Mouse (Mus musculus): ENCODE data around the gene Dnajc3. TPM values are rescaled to one million over a fixed set of nuclear protein-coding genes. Genes with fewer than 3 reads are reported as not detected.

Dnajc3 gene
- polyA plus RNA-seq, 1 experiment from 2014 or later: 32.8 TPM

DNA sequence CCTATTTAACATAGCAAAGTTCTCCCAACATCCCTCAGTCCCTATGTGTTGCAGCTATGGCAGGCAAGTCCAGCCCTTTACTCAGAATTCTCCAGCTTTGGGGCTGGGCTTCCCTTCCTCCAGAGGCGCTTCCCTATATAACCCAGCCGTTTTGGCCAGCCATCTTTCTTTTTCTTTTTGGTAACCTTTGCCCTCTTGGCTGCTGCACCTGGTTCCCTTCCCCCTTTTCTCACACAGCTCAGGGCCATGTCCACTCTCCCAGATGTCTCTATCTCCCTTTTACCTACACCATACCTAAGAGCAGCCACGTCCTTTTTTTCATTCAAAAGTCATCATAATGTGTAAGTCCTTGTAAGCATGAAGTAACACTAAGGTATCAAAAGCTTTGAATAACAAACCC lies 1.5 kb upstream of the Dnajc3 start:
- Histone ChIP-seq H3K4me1 (ENCODE audit: control insufficient read depth, insufficient read depth, low read length) (peaks cover 15% of the 10 kb centered on the region), H3K4me2 (no peak overlapping the region), H3K27ac (ENCODE audit: low read depth, low read length) (no peak overlapping the region), H3K36me3 (ENCODE audit: control insufficient read depth, insufficient read depth, low read length) (no peaks in the 10 kb centered on the region), H3K9me3 (replicated peaks; ENCODE audit: control insufficient read depth, low read length) (no peaks in the 10 kb centered on the region), H3K9ac (ENCODE audit: low read depth, low read length) (no peak overlapping the region), H3K27me3 (ENCODE audit: control insufficient read depth, insufficient read depth, low read length) (no peaks in the 10 kb centered on the region), H3K4me3 (ENCODE audit: low read depth, low read length) (no peak overlapping the region)
- ATAC-seq (replicated peaks; ENCODE audit: insufficient number of reproducible peaks, low FRiP score, low TSS enrichment): no peak
- WGBS (ENCODE audit: insufficient replicate concordance): 56% methylated on average over 3 of the region's 3 CpGs

DNA sequence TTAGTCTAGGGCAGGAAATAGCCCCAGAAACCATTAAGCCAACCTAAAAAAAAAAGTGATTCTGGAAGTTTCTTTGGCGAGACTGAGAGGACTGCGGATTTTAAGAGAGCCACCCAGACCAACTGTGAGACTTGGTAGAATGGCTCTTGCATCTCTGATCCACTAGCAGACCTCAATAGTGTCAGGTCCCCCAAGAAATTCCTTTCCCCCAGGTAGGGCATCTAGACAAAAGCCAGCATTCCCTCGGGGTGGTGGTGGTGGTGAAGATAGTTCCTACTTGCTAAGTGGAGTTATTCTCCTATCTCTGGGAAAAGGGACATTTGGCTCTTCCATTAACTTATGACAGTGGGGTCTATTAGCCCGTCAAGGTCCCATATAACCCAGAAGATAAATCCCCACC lies 824 bp upstream of the Dnajc3 start:
- WGBS (ENCODE audit: insufficient replicate concordance): 26% methylated on average over 4 of the region's 4 CpGs

DNA sequence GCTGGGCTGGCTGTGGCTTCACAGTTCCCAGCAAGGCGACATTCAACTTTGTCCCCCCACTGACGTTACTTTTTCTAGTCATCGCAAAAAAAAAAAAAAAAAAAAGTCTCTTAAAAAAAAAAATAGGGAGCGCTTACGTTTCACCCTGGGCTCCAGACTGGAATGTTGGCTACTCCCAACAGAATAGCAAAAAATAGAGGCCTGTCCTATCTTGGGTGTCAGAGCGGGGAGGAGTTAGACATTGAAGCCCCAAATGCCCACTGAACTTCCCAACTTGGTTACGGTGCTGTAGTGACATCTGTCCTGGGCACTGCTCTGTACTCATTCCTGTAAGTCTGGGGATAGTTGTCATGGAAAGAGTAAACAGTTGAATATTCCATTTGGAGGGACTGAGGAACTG lies 775 bp downstream of the Dnajc3 start:
- no peak for ATAC-seq (replicated peaks; ENCODE audit: insufficient number of reproducible peaks, low FRiP score, low TSS enrichment)
- 2% methylated on average over 7 of the region's 7 CpGs for WGBS (ENCODE audit: insufficient replicate concordance)
- Histone ChIP-seq H3K36me3 (ENCODE audit: control insufficient read depth, insufficient read depth, low read length) (no peaks in the 10 kb centered on the region), H3K27me3 (ENCODE audit: control insufficient read depth, insufficient read depth, low read length) (no peaks in the 10 kb centered on the region), H3K4me1 (ENCODE audit: control insufficient read depth, insufficient read depth, low read length) (peaks cover 18% of the 10 kb centered on the region), H3K27ac (ENCODE audit: low read depth, low read length) (peak overlapping the region; percentile 96; the same call in 1 of the 2 replicates), H3K9me3 (replicated peaks; ENCODE audit: control insufficient read depth, low read length) (no peaks in the 10 kb centered on the region), H3K9ac (ENCODE audit: low read depth, low read length) (peak overlapping the region; percentile 99), H3K4me2 (peak overlapping the region; percentile 67), H3K4me3 (ENCODE audit: low read depth, low read length) (peak overlapping the region; percentile 99)

More for the DNA sequence above, 824 bp upstream of the Dnajc3 start:
- Histone ChIP-seq H3K9ac (ENCODE audit: low read depth, low read length) (peak overlapping the region; percentile 99), H3K27ac (ENCODE audit: low read depth, low read length) (peak overlapping the region; percentile 81), H3K27me3 (ENCODE audit: control insufficient read depth, insufficient read depth, low read length) (no peaks in the 10 kb centered on the region), H3K36me3 (ENCODE audit: control insufficient read depth, insufficient read depth, low read length) (no peaks in the 10 kb centered on the region), H3K4me2 (peak overlapping the region; percentile 86), H3K9me3 (replicated peaks; ENCODE audit: control insufficient read depth, low read length) (no peaks in the 10 kb centered on the region), H3K4me3 (ENCODE audit: low read depth, low read length) (peak overlapping the region; percentile 99), H3K4me1 (ENCODE audit: control insufficient read depth, insufficient read depth, low read length) (peaks cover 16% of the 10 kb centered on the region)
- ATAC-seq (replicated peaks; ENCODE audit: insufficient number of reproducible peaks, low FRiP score, low TSS enrichment): no peak

DNA sequence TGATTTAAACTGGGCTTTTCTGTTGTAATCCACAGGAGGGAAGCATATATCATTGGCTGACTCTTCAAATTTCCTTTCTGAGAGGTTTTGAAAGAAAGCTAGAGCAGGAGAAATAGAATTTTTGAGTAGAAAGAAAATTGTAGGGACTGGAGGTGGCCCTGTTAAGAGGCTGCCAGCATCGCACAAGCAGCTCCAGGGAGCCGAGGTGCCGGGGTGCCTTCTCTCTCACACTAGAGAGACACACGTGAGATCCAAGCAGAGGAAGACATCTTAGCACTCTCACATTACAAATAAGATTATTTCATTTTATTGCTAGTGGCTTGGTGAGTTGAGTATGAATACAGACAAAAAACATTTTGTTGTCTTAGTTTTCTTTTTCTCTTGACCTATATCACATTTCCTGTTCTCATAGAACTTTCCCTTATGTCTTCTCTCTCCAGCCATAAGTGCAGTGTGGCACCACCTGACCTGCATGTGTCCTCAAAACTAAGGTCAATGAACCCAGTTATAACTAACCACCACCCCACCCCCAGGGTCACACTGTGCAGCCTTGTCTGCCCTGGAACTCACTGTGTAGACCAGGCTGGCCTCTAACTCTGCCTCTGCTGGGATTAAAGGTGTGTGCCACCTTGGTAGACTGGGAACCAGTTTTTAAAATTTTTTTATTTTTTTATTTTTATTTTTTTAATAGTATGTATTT lies 3.2 kb downstream of the Dnajc3 start:
- H3K9ac ChIP-seq (ENCODE audit: low read depth, low read length): no peak overlapping the region
- ATAC-seq (replicated peaks; ENCODE audit: insufficient number of reproducible peaks, low FRiP score, low TSS enrichment): no peak
- no peak overlapping the region for H3K4me3 ChIP-seq (ENCODE audit: low read depth, low read length)
- peaks cover 18% of the 10 kb centered on the region for H3K4me1 ChIP-seq (ENCODE audit: control insufficient read depth, insufficient read depth, low read length)
- no peak overlapping the region for H3K4me2 ChIP-seq
- no peak overlapping the region for H3K27ac ChIP-seq (ENCODE audit: low read depth, low read length)
- H3K27me3 ChIP-seq (ENCODE audit: control insufficient read depth, insufficient read depth, low read length): no peaks in the 10 kb centered on the region
- no peaks in the 10 kb centered on the region for H3K9me3 ChIP-seq (replicated peaks; ENCODE audit: control insufficient read depth, low read length)
- H3K36me3 ChIP-seq (ENCODE audit: control insufficient read depth, insufficient read depth, low read length): no peaks in the 10 kb centered on the region
- WGBS (ENCODE audit: insufficient replicate concordance): 74% methylated on average over 4 of the region's 4 CpGs

DNA sequence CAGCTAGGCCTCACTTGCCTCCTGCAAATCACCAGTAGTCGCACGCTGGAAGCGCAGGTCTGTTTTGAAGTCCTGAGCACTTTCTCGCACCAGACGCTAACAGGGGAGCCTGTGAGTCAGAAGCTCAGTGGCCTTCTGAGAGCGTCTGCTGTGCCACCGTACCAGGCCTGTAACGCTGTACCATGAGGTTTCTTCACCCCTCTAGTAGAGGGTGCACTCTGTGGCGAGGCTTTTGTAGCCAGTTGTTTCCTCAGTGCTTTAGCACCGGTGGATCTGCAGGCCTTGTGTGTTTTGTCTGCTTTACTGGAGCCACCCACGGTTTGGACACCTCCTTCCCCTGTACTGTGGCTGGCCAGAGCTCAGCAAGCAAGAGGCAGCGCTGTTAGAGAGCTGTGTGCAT lies 4.3 kb downstream of the Dnajc3 start:
- Histone ChIP-seq H3K4me2 (no peak overlapping the region), H3K9ac (ENCODE audit: low read depth, low read length) (0 out of 2 replicates have a peak overlapping the region, but pooled peaks have one; percentile 43), H3K4me1 (ENCODE audit: control insufficient read depth, insufficient read depth, low read length) (peaks cover 14% of the 10 kb centered on the region), H3K9me3 (replicated peaks; ENCODE audit: control insufficient read depth, low read length) (no peaks in the 10 kb centered on the region), H3K36me3 (ENCODE audit: control insufficient read depth, insufficient read depth, low read length) (no peaks in the 10 kb centered on the region), H3K27ac (ENCODE audit: low read depth, low read length) (no peak overlapping the region; the same call in 1 of the 2 replicates), H3K4me3 (ENCODE audit: low read depth, low read length) (no peak overlapping the region), H3K27me3 (ENCODE audit: control insufficient read depth, insufficient read depth, low read length) (no peaks in the 10 kb centered on the region)
- ATAC-seq (replicated peaks; ENCODE audit: insufficient number of reproducible peaks, low FRiP score, low TSS enrichment): no peak
- 47% methylated on average over 12 of the region's 12 CpGs for WGBS (ENCODE audit: insufficient replicate concordance)

DNA sequence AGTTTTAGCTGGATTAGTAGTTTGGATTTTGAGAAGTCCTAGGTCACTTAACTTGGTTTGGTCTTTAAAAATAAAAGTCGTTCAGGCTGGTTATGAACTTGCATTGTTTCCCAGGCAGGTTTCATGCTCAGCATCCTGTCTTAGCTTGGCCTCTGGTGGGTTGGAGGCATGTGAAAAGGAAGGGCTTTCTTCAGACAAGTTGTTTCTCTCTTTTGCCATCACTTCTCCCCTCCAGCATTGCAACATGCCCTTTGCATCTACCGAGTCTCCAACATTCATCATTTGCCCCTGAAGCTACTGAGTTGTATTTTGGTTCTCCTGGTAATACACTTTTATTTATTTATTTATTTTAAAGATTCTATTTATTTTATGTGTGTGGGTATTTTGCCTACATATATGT lies 6.9 kb downstream of the Dnajc3 start:
- no peak for ATAC-seq (replicated peaks; ENCODE audit: insufficient number of reproducible peaks, low FRiP score, low TSS enrichment)
- H3K4me2 ChIP-seq: no peak overlapping the region
- 0 out of 2 replicates have a peak, but pooled peaks cover 3% of the 10 kb centered on the region for H3K4me1 ChIP-seq (ENCODE audit: control insufficient read depth, insufficient read depth, low read length)
- H3K9me3 ChIP-seq (replicated peaks; ENCODE audit: control insufficient read depth, low read length): no peaks in the 10 kb centered on the region
- WGBS (ENCODE audit: insufficient replicate concordance): 77% methylated on average over 2 of the region's 2 CpGs
- no peak overlapping the region for H3K9ac ChIP-seq (ENCODE audit: low read depth, low read length)
- H3K27me3 ChIP-seq (ENCODE audit: control insufficient read depth, insufficient read depth, low read length): no peaks in the 10 kb centered on the region
- no peak overlapping the region for H3K4me3 ChIP-seq (ENCODE audit: low read depth, low read length)
- no peaks in the 10 kb centered on the region for H3K36me3 ChIP-seq (ENCODE audit: control insufficient read depth, insufficient read depth, low read length)
- no peak overlapping the region for H3K27ac ChIP-seq (ENCODE audit: low read depth, low read length)

DNA sequence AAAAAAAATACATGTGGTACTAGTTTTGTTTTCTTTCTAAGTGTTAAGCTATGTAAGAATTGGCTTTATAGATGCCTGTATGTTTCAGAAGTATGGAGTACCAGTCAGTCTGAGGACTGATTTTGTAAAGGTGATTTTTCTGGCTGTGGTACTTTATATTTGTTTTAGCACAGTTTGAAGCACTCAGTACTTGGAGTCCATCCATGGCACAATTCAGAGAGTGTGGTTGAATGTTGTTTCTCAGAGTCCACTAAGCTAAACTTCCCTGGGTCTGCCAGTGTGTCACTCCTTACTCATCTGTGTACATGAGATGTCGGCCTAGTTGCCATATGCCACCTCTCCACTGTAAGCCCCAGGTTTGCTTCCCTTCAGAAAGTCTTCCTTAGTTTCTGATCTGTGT lies 11.1 kb downstream of the Dnajc3 start:
- WGBS (ENCODE audit: insufficient replicate concordance): 79% methylated on average over 1 of the region's 1 CpGs
- Histone ChIP-seq H3K4me2 (no peak overlapping the region), H3K36me3 (ENCODE audit: control insufficient read depth, insufficient read depth, low read length) (peaks cover 3% of the 10 kb centered on the region; the same call in 1 of the 2 replicates), H3K4me3 (ENCODE audit: low read depth, low read length) (no peak overlapping the region), H3K9ac (ENCODE audit: low read depth, low read length) (no peak overlapping the region), H3K27me3 (ENCODE audit: control insufficient read depth, insufficient read depth, low read length) (no peaks in the 10 kb centered on the region), H3K9me3 (replicated peaks; ENCODE audit: control insufficient read depth, low read length) (no peaks in the 10 kb centered on the region), H3K27ac (ENCODE audit: low read depth, low read length) (no peak overlapping the region), H3K4me1 (ENCODE audit: control insufficient read depth, insufficient read depth, low read length) (peaks cover 4% of the 10 kb centered on the region; the same call in 1 of the 2 replicates)
- ATAC-seq (replicated peaks; ENCODE audit: insufficient number of reproducible peaks, low FRiP score, low TSS enrichment): no peak

DNA sequence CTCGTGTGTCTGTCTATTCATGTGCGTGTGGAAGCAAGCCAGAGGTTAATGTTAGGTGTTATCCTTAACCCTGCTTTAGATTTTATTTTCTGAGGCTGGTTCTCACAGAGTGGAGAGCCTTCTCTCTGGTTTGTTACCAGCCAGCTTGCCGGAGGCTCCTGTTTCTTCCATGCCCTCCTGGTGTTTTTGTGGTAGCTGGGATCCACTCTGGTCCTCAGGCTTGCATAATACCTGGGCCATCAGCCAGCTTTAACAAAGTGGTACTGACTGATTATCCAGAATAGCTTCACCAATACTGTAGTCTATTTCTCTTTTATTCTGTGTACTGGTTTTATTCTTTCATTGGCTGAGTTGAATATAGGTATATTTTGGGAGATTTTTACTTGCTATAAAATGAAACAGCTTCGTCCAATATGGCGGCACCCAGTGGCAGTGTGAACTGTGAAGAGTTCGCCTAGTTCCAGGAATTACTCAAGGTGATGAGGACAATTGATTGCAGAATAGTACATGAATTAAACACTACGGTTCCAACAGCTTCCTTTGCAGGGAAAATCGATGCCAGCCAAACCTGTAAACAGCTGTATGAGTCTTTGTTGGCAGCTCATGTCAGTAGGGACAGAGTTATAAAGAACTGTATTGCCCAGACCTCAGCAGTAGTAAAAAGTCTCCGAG lies 14.3 kb downstream of the Dnajc3 start:
- H3K27me3 ChIP-seq (ENCODE audit: control insufficient read depth, insufficient read depth, low read length): no peaks in the 10 kb centered on the region
- no peak overlapping the region for H3K4me2 ChIP-seq
- H3K9ac ChIP-seq (ENCODE audit: low read depth, low read length): no peak overlapping the region
- peaks cover 3% of the 10 kb centered on the region; the same call in 1 of the 2 replicates for H3K36me3 ChIP-seq (ENCODE audit: control insufficient read depth, insufficient read depth, low read length)
- peaks cover 4% of the 10 kb centered on the region; the same call in 1 of the 2 replicates for H3K4me1 ChIP-seq (ENCODE audit: control insufficient read depth, insufficient read depth, low read length)
- no peak for ATAC-seq (replicated peaks; ENCODE audit: insufficient number of reproducible peaks, low FRiP score, low TSS enrichment)
- H3K4me3 ChIP-seq (ENCODE audit: low read depth, low read length): no peak overlapping the region
- WGBS (ENCODE audit: insufficient replicate concordance): 93% methylated on average over 9 of the region's 9 CpGs
- no peaks in the 10 kb centered on the region for H3K9me3 ChIP-seq (replicated peaks; ENCODE audit: control insufficient read depth, low read length)
- H3K27ac ChIP-seq (ENCODE audit: low read depth, low read length): no peak overlapping the region
